Mouse (Mus musculus): Measurements from ENCODE around the gene Ubqlnl.

The Ubqlnl gene

GRCm38 (mm10) chr7:104150456-104150855 lies at the start of gene Ubqlnl:
TSS of gene Ubqlnl (minus strand) at chr7:104150556.
- no peak for DNase-seq

- DNase-seq = peak; percentile 41 to 74
These were observed 49.5 kb upstream of the Ubqlnl start for GRCm38 (mm10) chr7:104199822-104200221.

GRCm38 (mm10) chr7:104195885-104196284 lies 45.5 kb upstream of the Ubqlnl start, which contains the start of gene Olfr649:
TSS of gene Olfr649 (minus strand) at chr7:104195985.
- no peak for DNase-seq

- DNase-seq = no peak
These were observed 40.9 kb upstream of the Ubqlnl start for GRCm38 (mm10) chr7:104191275-104191674.

GRCm38 (mm10) chr7:104183292-104183691 lies 32.9 kb upstream of the Ubqlnl start, which contains the start of gene Olfr648:
TSS of gene Olfr648 (minus strand) at chr7:104183392.
- DNase-seq = no peak

- no peak for DNase-seq
These were observed 28.7 kb upstream of the Ubqlnl start for GRCm38 (mm10) chr7:104179074-104179473.

- no peak for DNase-seq
These were observed 28.2 kb upstream of the Ubqlnl start for GRCm38 (mm10) chr7:104178422-104179054.

GRCm38 (mm10) chr7:104175085-104175484 lies 24.7 kb upstream of the Ubqlnl start:
- no peak for DNase-seq

- DNase-seq = no peak
These were observed 19.4 kb upstream of the Ubqlnl start for GRCm38 (mm10) chr7:104169634-104170204.

GRCm38 (mm10) chr7:104167105-104167504 lies 16.7 kb upstream of the Ubqlnl start:
- DNase-seq = no peak

GRCm38 (mm10) chr7:104143179-104143578 lies 7.2 kb downstream of the Ubqlnl start, which contains the start of gene Ubqln3:
TSS of gene Ubqln3 (minus strand) at chr7:104143279.
- DNase-seq = no peak

- DNase-seq = no peak
These were observed 13.1 kb downstream of the Ubqlnl start, which contains the start of gene Olfr643 for GRCm38 (mm10) chr7:104137305-104137704. TSS of gene Olfr643 (minus strand) at chr7:104137405.

- DNase-seq = no peak
These were observed 20.6 kb downstream of the Ubqlnl start, which contains the start of gene Ubqln5 for GRCm38 (mm10) chr7:104129726-104130125. TSS of gene Ubqln5 (minus strand) at chr7:104129826.

- DNase-seq = no peak
These were observed 45.7 kb downstream of the Ubqlnl start, which contains the start of gene Olfr646 for GRCm38 (mm10) chr7:104104757-104104972. TSS of gene Olfr646 (plus strand) at chr7:104104873.

GRCm38 (mm10) chr7:104103913-104104756 lies 46.2 kb downstream of the Ubqlnl start:
- DNase-seq = no peak

Data from kidney, adult 8-10 months (tissue).